ENCODE assay signal across 7 mouse cellular contexts in the genomic region with DNA sequence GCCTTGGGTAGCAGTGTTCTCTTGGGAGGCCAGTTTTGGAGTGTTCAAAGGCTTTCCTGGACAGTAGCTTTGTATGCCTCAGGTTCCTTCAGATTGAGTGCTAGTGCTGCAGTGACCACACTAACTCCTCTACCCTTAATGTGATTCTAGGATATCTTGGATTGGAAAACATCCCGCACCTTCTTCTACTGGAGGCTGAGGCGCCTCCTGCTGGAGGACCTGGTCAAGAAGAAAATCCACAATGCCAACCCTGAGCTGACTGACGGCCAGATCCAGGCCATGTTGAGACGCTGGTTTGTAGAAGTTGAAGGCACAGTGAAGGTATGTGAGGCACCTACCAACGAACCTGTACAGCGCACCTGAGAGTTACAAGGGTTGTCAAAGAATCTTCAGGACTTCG.
DNase-seq lines count a peak whose midpoint lies in the region; ATAC-seq and TF ChIP-seq lines count a peak whose summit lies in the region.
"Not testable (repeated sequence)": the region's sequence is repeated elsewhere in the genome, so short reads cannot be mapped to it uniquely, and the experiment has no call there.

No protein-coding gene starts in this region.

- not testable (repeated sequence) for TF ChIP-seq POLR2A in MEL (IDR thresholded peaks at IDR 0.05; ENCODE audit: control insufficient read depth in 1 of 2, insufficient read depth in 1 of 2, low read depth in 1 of 2, low read length in 2 of 2, poor library complexity in 1 of 2); bone marrow, adult 2 months (IDR thresholded peaks at IDR 0.05; ENCODE audit: borderline replicate concordance, control insufficient read depth, low read depth, low read length); heart, adult 2 months (IDR thresholded peaks at IDR 0.05; ENCODE audit: insufficient read depth, low read depth, low read length)

- not testable (repeated sequence) for H3K4me1 ChIP-seq in MEL (ENCODE audit: control insufficient read depth in 1 of 2, insufficient read depth in 2 of 2, low read length in 2 of 2); bone marrow, adult 2 months (ENCODE audit: control insufficient read depth, insufficient read depth, low read length); heart, adult 2 months (ENCODE audit: control insufficient read depth, insufficient read depth, low read length); intestine, postnatal 0 days (replicated peaks; ENCODE audit: control insufficient read depth, insufficient read depth, low read length); lung, postnatal 0 days (ENCODE audit: insufficient read depth, low read depth, low read length); stomach, postnatal 0 days (replicated peaks; ENCODE audit: control insufficient read depth, insufficient read depth)

- 82% methylated on average over 7 of the region's 7 CpGs for WGBS in bone marrow, adult 2 months
- WGBS in heart, adult 2 months, result 89% methylated on average over 7 of the region's 7 CpGs
- 83% methylated on average over 7 of the region's 7 CpGs for WGBS in intestine, postnatal 0 days
- WGBS in lung, postnatal 0 days, result 86% methylated on average over 7 of the region's 7 CpGs
- WGBS in stomach, postnatal 0 days, result 86% methylated on average over 7 of the region's 7 CpGs

- TF ChIP-seq EP300 in MEL (IDR thresholded peaks at IDR 0.05; ENCODE audit: low read depth in 1 of 2, low read length in 2 of 2); heart, adult 2 months (IDR thresholded peaks at IDR 0.05; ENCODE audit: insufficient read depth, low read depth, low read length); lung, postnatal 0 days (IDR thresholded peaks at IDR 0.05); stomach, postnatal 0 days (optimal IDR thresholded peaks at IDR 0.05): not testable (repeated sequence)

- peak in 2 of 3 experiments; percentile 13 to 22; a peak in 2 of 6 replicates for TF ChIP-seq CTCF in MEL (IDR thresholded peaks at IDR 0.05 in 2 of 3, conservative IDR thresholded peaks at IDR 0.05 in 1 of 3; ENCODE audit: control insufficient read depth in 1 of 3, insufficient read depth in 1 of 3, low read depth in 2 of 3, low read length in 3 of 3, poor library complexity in 1 of 3, severe bottlenecking in 1 of 3)
- peak; percentile 13; the same call in 1 of the 2 replicates for TF ChIP-seq CTCF in bone marrow, adult 2 months (IDR thresholded peaks at IDR 0.05; ENCODE audit: control insufficient read depth, insufficient read depth, low read length)
- TF ChIP-seq CTCF in heart, adult 2 months (IDR thresholded peaks at IDR 0.05), result peak; percentile 8; the same call in 1 of the 2 replicates
- TF ChIP-seq CTCF in intestine, postnatal 0 days (IDR thresholded peaks at IDR 0.05; ENCODE audit: low read depth), result peak; percentile 62
- TF ChIP-seq CTCF in left cerebral cortex, adult 2 months (IDR thresholded peaks at IDR 0.05), result peak; percentile 20
- TF ChIP-seq CTCF in lung, postnatal 0 days (IDR thresholded peaks at IDR 0.05), result peak; percentile 30
- peak; percentile 48 for TF ChIP-seq CTCF in stomach, postnatal 0 days (IDR thresholded peaks at IDR 0.05; ENCODE audit: low read depth)

- ATAC-seq in intestine, postnatal 0 days; lung, postnatal 0 days; stomach, postnatal 0 days (ENCODE audit: low FRiP score, low TSS enrichment): not testable (repeated sequence)

- not testable (repeated sequence) for TF ChIP-seq RAD21 in MEL (IDR thresholded peaks at IDR 0.05; ENCODE audit: low read depth, low read length)

- H3K27me3 ChIP-seq in MEL (ENCODE audit: control insufficient read depth in 1 of 2, insufficient read depth in 2 of 2, low read length in 2 of 2); heart, adult 2 months (ENCODE audit: control insufficient read depth, insufficient read depth, low read length); intestine, postnatal 0 days (replicated peaks; ENCODE audit: control insufficient read depth, insufficient read depth, low read length); lung, postnatal 0 days (replicated peaks; ENCODE audit: insufficient read depth, low read length); stomach, postnatal 0 days (ENCODE audit: control insufficient read depth, insufficient read depth, low read length): not testable (repeated sequence)

- DNase-seq in MEL (ENCODE audit: low read depth, low spot score); heart, adult 2 months; left cerebral cortex, adult 2 months (ENCODE audit: extremely low spot score in 1 of 2, low spot score in 2 of 2); lung, postnatal 0 days (ENCODE audit: low spot score); stomach, postnatal 0 days (ENCODE audit: low spot score): not testable (repeated sequence)

- intact Hi-C loops in heart, adult 2 months (cut with DNase I); left cerebral cortex, adult 2 months (cut with DNase I): not testable (repeated sequence)

- not testable (repeated sequence) for H3K27ac ChIP-seq in MEL (ENCODE audit: control insufficient read depth, low read depth, low read length); bone marrow, adult 2 months (ENCODE audit: control insufficient read depth, insufficient read depth, low read depth, low read length, poor library complexity); heart, adult 2 months; intestine, postnatal 0 days (ENCODE audit: low read depth, low read length); left cerebral cortex, adult 2 months; lung, postnatal 0 days (ENCODE audit: low read length); stomach, postnatal 0 days (replicated peaks)

- H3K9me3 ChIP-seq in MEL (replicated peaks; ENCODE audit: insufficient read depth, low read length); intestine, postnatal 0 days (ENCODE audit: control insufficient read depth); lung, postnatal 0 days (ENCODE audit: low read length); stomach, postnatal 0 days (ENCODE audit: control insufficient read depth, low read length): not testable (repeated sequence)

- H3K36me3 ChIP-seq in MEL (ENCODE audit: control insufficient read depth in 1 of 2, insufficient read depth in 2 of 2, low read length in 2 of 2); heart, adult 2 months (ENCODE audit: control insufficient read depth, insufficient read depth, low read length); lung, postnatal 0 days (ENCODE audit: insufficient read depth, low read length); stomach, postnatal 0 days (ENCODE audit: control insufficient read depth, insufficient read depth, low read length): not testable (repeated sequence)
- H3K36me3 ChIP-seq in intestine, postnatal 0 days (ENCODE audit: control insufficient read depth, insufficient read depth), result peaks cover 25% of the 10 kb centered on the region; the same call in 1 of the 2 replicates

- not testable (repeated sequence) for H3K9ac ChIP-seq in MEL (ENCODE audit: control insufficient read depth, low read depth, low read length, poor library complexity, severe bottlenecking); heart, adult 2 months (ENCODE audit: low read depth, low read length); intestine, postnatal 0 days (ENCODE audit: low read depth, low read length); lung, postnatal 0 days (replicated peaks; ENCODE audit: low read depth); stomach, postnatal 0 days (ENCODE audit: low read length)

- not testable (repeated sequence) for H3K4me2 ChIP-seq in intestine, postnatal 0 days (replicated peaks; ENCODE audit: low read depth); lung, postnatal 0 days (replicated peaks; ENCODE audit: low read depth, low read length); stomach, postnatal 0 days (replicated peaks; ENCODE audit: low read depth)

- H3K79me2 ChIP-seq in MEL (ENCODE audit: control insufficient read depth, insufficient read depth, low read length, poor library complexity); heart, adult 2 months (replicated peaks; ENCODE audit: control insufficient read depth, insufficient read depth, low read length): not testable (repeated sequence)

- not testable (repeated sequence) for H3K4me3 ChIP-seq in MEL (ENCODE audit: control insufficient read depth in 1 of 2, insufficient read depth in 1 of 2, low read depth in 2 of 2, low read length in 2 of 2); bone marrow, adult 2 months (replicated peaks; ENCODE audit: control insufficient read depth, low read depth, low read length); heart, adult 2 months; intestine, postnatal 0 days (ENCODE audit: low read depth, low read length); left cerebral cortex, adult 2 months; lung, postnatal 0 days (ENCODE audit: low read depth, low read length); stomach, postnatal 0 days (ENCODE audit: low read depth, low read length)

TF ChIP-seq in MEL, 35 proteins besides CTCF, POLR2A, EP300 and RAD21:
- TF ChIP-seq SMC3 (IDR thresholded peaks at IDR 0.05; ENCODE audit: low read depth, low read length), result peak; percentile 11

Comparison
In these comparisons a context has a peak if more than half of its experiments do, and no peak if none do; other contexts are left out.
1. CTCF ChIP-seq: peak in every context shown above with its lines; median percentile 62 in intestine, postnatal 0 days; 48 in stomach, postnatal 0 days; 30 in lung, postnatal 0 days; 20 in left cerebral cortex, adult 2 months; 18 in MEL; 13 in bone marrow, adult 2 months; 8 in heart, adult 2 months.